Comparison of ENCODE assay signal across 15 mouse cellular contexts in genomic region chr16:44434931-44435330, GRCm38 (mm10). TPM values are rescaled to one million over a fixed set of nuclear protein-coding genes. Genes with fewer than 3 reads are reported as not detected.
A peak's percentile ranks its signal among the peaks of the same experiment; 100 is the strongest.
DNase-seq lines count a peak whose midpoint lies in the region.
"Had no signal": no experiment of that assay in that cellular context is flagged by ENCODE, and none has a peak within 500 bp of the region (broad histone marks: within the 10 kb centered on the region; RNA-seq: fewer than 3 reads in every experiment).

No protein-coding gene starts in this region.

- DNase-seq in gastrocnemius, adult 18-20 months (ENCODE audit: low spot score), result peak; percentile 28
- no peak for DNase-seq in gastrocnemius, postnatal 36 days
- peak; percentile 14 for DNase-seq in gastrocnemius, postnatal 14 days
- DNase-seq in gastrocnemius, postnatal 10 days, result no peak
- peak; percentile 64 for DNase-seq in skeletal muscle tissue, adult 2 months (ENCODE audit: low read depth, low spot score)
- DNase-seq in spleen, adult 12 weeks (ENCODE audit: low spot score), result no peak
- DNase-seq: adrenal gland, adult 2 months; adrenal gland, postnatal 14 days; adrenal gland, postnatal 36 days; cerebellum, adult 11 months; cerebellum, adult 8-10 months; cerebellum, adult 9-11 months; cerebellum, postnatal 36 days had no signal

- intact Hi-C loops in gastrocnemius, postnatal 36 days (cut with DNase I), result no loop called here
- intact Hi-C loops in gastrocnemius, postnatal 14 days (cut with DNase I; ENCODE audit: low total_unique reads), result no loop called here

RNA-seq across cellular contexts. Expression of gene Cfap44, which starts 40.3 kb away (rescaled TPM):
- not detected for total RNA-seq in gastrocnemius, adult 18-20 months (2021)
- not detected for total RNA-seq in gastrocnemius, postnatal 36 days (2021)
- under 1 TPM; 0.10 to 0.24 TPM for total RNA-seq in gastrocnemius, postnatal 14 days (2021)
- total RNA-seq in gastrocnemius, postnatal 10 days (2021), result under 1 TPM in 1 of 2 experiments, not detected in 1; 0.42 TPM
- total RNA-seq: common myeloid progenitor, adult 5-6 weeks; MEL had no signal

Comparison
In these comparisons a context has a peak if more than half of its experiments do, and no peak if none do; other contexts are left out.
1. DNase-seq: peak in gastrocnemius, adult 18-20 months (single experiment), gastrocnemius, postnatal 14 days (single experiment) and skeletal muscle tissue, adult 2 months (single experiment); none in gastrocnemius, postnatal 36 days (0 of 2), gastrocnemius, postnatal 10 days (single experiment) and spleen, adult 12 weeks (single experiment).